Mouse (Mus musculus) CH12.LX (cell line): ENCODE measurements at regions not wholly inside any gene's neighbourhood (a gene's known extent, or its start where the extent isn't known, plus 50 kb on each side); places are given as distances from the start of the nearest gene placed in this dataset.
A peak's percentile ranks its signal among the peaks of the same experiment; 100 is the strongest.

ENCODE experiments used
- DNase-seq: peaks from one replicate; pipeline ENCODE4 v3.0.0-alpha.2; 2013; ENCODE audit errors: extremely low read depth
- H3K27ac ChIP-seq: 2 replicates; pipeline ENCODE4 v1.5.1; 2012; ENCODE audit warnings: low read depth, mild to moderate bottlenecking, control low read depth, moderate library complexity; ENCODE audit not compliant: insufficient read depth
- H3K27me3 ChIP-seq: replicated peaks from 2 replicates; pipeline ENCODE3; 2012; ENCODE audit warnings: inconsistent platforms
- H3K36me3 ChIP-seq, 2 experiments: replicated peaks in 1 of 2; 2 replicates each; pipeline versions ENCODE3 to v1.6.1; 2012; ENCODE audit warnings: inconsistent platforms in 1 of 2, low read length in 1 of 2, mild to moderate bottlenecking in 1 of 2, mixed read lengths in 1 of 2, moderate library complexity in 1 of 2; ENCODE audit not compliant: control insufficient read depth in 1 of 2, insufficient read depth in 1 of 2
- H3K4me1 ChIP-seq, 2 experiments: 2 replicates each; pipeline ENCODE4 v1.6.1; 2012; ENCODE audit warnings: inconsistent platforms in 1 of 2, moderate library complexity in 1 of 2; ENCODE audit not compliant: insufficient read depth in 2 of 2, control insufficient read depth in 1 of 2
- H3K4me2 ChIP-seq: 2 replicates; pipeline ENCODE4 v1.6.1; 2012; ENCODE audit warnings: low read depth, mild to moderate bottlenecking, control low read depth; ENCODE audit not compliant: poor library complexity, insufficient read depth, severe bottlenecking
- H3K4me3 ChIP-seq, 3 experiments: fragments of 150-350 bp in 1 of 3; sonication (generic) in 1 of 3; replicated peaks in 1 of 3; 2 replicates each; pipeline versions ENCODE3 to v1.5.1; 2011 to 2012; ENCODE audit warnings: low read depth in 2 of 3, low read length in 2 of 3, mild to moderate bottlenecking in 2 of 3, moderate library complexity in 2 of 3, control low read depth in 1 of 3, improper control_type of control experiment in 1 of 3, inconsistent platforms in 1 of 3, mixed read lengths in 1 of 3; ENCODE audit not compliant: poor library complexity in 1 of 3
- H3K79me2 ChIP-seq: replicated peaks from 2 replicates; pipeline ENCODE4 v1.6.1; 2012; ENCODE audit warnings: mild to moderate bottlenecking, moderate library complexity; ENCODE audit not compliant: control insufficient read depth, poor library complexity, insufficient read depth, severe bottlenecking; ENCODE audit errors: extremely low read depth
- H3K9ac ChIP-seq: 2 replicates; pipeline ENCODE4 v1.6.1; 2012; ENCODE audit warnings: low read depth, mild to moderate bottlenecking, control low read depth, moderate library complexity; ENCODE audit not compliant: insufficient read depth
- H3K9me3 ChIP-seq: replicated peaks from 2 replicates; pipeline ENCODE3; 2012; ENCODE audit warnings: low read length, inconsistent platforms, mixed read lengths
- BHLHE40 ChIP-seq: IDR thresholded peaks from 2 replicates; pipeline ENCODE4 v1.6.1; 2011; ENCODE audit warnings: mild to moderate bottlenecking, low read depth, low read length, improper control_type of control experiment
- CHD1 ChIP-seq: IDR thresholded peaks from 2 replicates; pipeline ENCODE4 v1.6.1; 2012; ENCODE audit warnings: low read depth, low read length, improper control_type of control experiment, inconsistent platforms
- E2F4 ChIP-seq: IDR thresholded peaks from 2 replicates; pipeline ENCODE4 v1.6.1; 2011; ENCODE audit warnings: low read depth, low read length, improper control_type of control experiment; ENCODE audit not compliant: insufficient replicate concordance
- EP300 ChIP-seq: IDR thresholded peaks from 2 replicates; pipeline ENCODE4 v1.6.1; 2011; ENCODE audit warnings: low read length, improper control_type of control experiment
- ETS1 ChIP-seq: conservative IDR thresholded peaks from 2 replicates; pipeline ENCODE4 v1.6.1; 2012; ENCODE audit warnings: low read depth, mild to moderate bottlenecking, inconsistent platforms, low read length, improper control_type of control experiment, moderate library complexity
- IRF4 ChIP-seq: IDR thresholded peaks from 2 replicates; pipeline ENCODE4 v1.6.1; 2014; ENCODE audit warnings: low read depth, mild to moderate bottlenecking, inconsistent platforms, low read length, improper control_type of control experiment
- JUN ChIP-seq: IDR thresholded peaks from 2 replicates; pipeline ENCODE4 v1.6.1; 2011; ENCODE audit warnings: low read depth, mild to moderate bottlenecking, low read length, improper control_type of control experiment, moderate library complexity; ENCODE audit not compliant: insufficient read depth
- MAFK ChIP-seq: IDR thresholded peaks from 2 replicates; pipeline ENCODE4 v1.6.1; 2011; ENCODE audit warnings: low read length, improper control_type of control experiment; ENCODE audit not compliant: insufficient replicate concordance
- MAX ChIP-seq: IDR thresholded peaks from 2 replicates; pipeline ENCODE4 v1.6.1; 2011; ENCODE audit warnings: low read length, improper control_type of control experiment
- MXI1 ChIP-seq: IDR thresholded peaks from 2 replicates; pipeline ENCODE4 v1.6.1; 2011; ENCODE audit warnings: mild to moderate bottlenecking, low read depth, low read length, improper control_type of control experiment
- NELFE ChIP-seq: IDR thresholded peaks from 2 replicates; pipeline ENCODE4 v1.6.1; 2011; ENCODE audit warnings: low read depth, low read length, improper control_type of control experiment
- NRF1 ChIP-seq: IDR thresholded peaks from 2 replicates; pipeline ENCODE4 v1.6.1; 2014; ENCODE audit warnings: low read depth, mild to moderate bottlenecking, inconsistent platforms, low read length, improper control_type of control experiment, moderate library complexity
- POLR2A ChIP-seq: IDR thresholded peaks from 2 replicates; pipeline ENCODE4 v1.6.1; 2011; ENCODE audit warnings: low read depth, mild to moderate bottlenecking, improper control_type of control experiment, low read length
- POLR2AphosphoS2 ChIP-seq: IDR thresholded peaks from 2 replicates; pipeline ENCODE4 v1.6.1; 2011; ENCODE audit warnings: low read depth, low read length, improper control_type of control experiment
- RAD21 ChIP-seq: IDR thresholded peaks from 2 replicates; pipeline ENCODE4 v1.6.1; 2011; ENCODE audit warnings: low read depth, mild to moderate bottlenecking, low read length, improper control_type of control experiment, moderate library complexity
- SIN3A ChIP-seq: IDR thresholded peaks from 2 replicates; pipeline ENCODE4 v1.6.1; 2012; ENCODE audit warnings: low read length, improper control_type of control experiment, inconsistent platforms
- SMC3 ChIP-seq: IDR thresholded peaks from 2 replicates; pipeline ENCODE4 v1.6.1; 2011; ENCODE audit warnings: low read depth, low read length, improper control_type of control experiment
- TCF12 ChIP-seq: IDR thresholded peaks from 2 replicates; pipeline ENCODE4 v1.6.1; 2014; ENCODE audit warnings: low read depth, mild to moderate bottlenecking, inconsistent platforms, low read length, improper control_type of control experiment
- UBTF ChIP-seq: IDR thresholded peaks from 2 replicates; pipeline ENCODE4 v1.6.1; 2012; ENCODE audit warnings: low read depth, mild to moderate bottlenecking, inconsistent platforms, low read length, improper control_type of control experiment, moderate library complexity
- USF2 ChIP-seq: conservative IDR thresholded peaks from 2 replicates; pipeline ENCODE4 v1.6.1; 2011; ENCODE audit warnings: low read depth, low read length, improper control_type of control experiment
- ZKSCAN1 ChIP-seq: IDR thresholded peaks from 2 replicates; pipeline ENCODE4 v1.6.1; 2012; ENCODE audit warnings: low read depth, inconsistent platforms, low read length, improper control_type of control experiment, borderline replicate concordance
- ZMIZ1 ChIP-seq: IDR thresholded peaks from 2 replicates; pipeline ENCODE4 v1.6.1; 2012; ENCODE audit warnings: low read depth, mild to moderate bottlenecking, inconsistent platforms, low read length, improper control_type of control experiment
- ZNF384 ChIP-seq: IDR thresholded peaks from 2 replicates; pipeline ENCODE4 v1.6.1; 2012; ENCODE audit warnings: low read depth, low read length, improper control_type of control experiment, inconsistent platforms
- dilution Hi-C: fragments of 300-500 bp; cut with MboI; formaldehyde crosslinking; loops from 2 replicates; pipeline ENCODE4 v1.14.3; 2020; ENCODE audit warnings: low sequenced_read_pairs; ENCODE audit not compliant: extremely low pct_unique_long_range_greater_than_20kb, extremely low pct_ligation_motif_present
- in situ Hi-C: fragments of 300-500 bp; cut with MboI; formaldehyde crosslinking; loops from 3 replicates; pipeline ENCODE4 v1.14.3; 2019; ENCODE audit warnings: low sequenced_read_pairs, low pct_ligation_motif_present, low pct_unique_long_range_greater_than_20kb, mixed read lengths

- Histone ChIP-seq H3K9ac (no peak overlapping the region), H3K4me1 (peaks cover 11 to 21% of the 10 kb centered on the region in 2 experiments), H3K4me3 (no peak overlapping the region), H3K27me3 (no peaks in the 10 kb centered on the region), H3K79me2 (no peaks in the 10 kb centered on the region), H3K36me3 (no peaks in the 10 kb centered on the region), H3K4me2 (no peak overlapping the region), H3K27ac (no peak overlapping the region), H3K9me3 (no peaks in the 10 kb centered on the region)
- dilution Hi-C loops: no loop called here
- no peak for DNase-seq
- no peak for TF ChIP-seq TCF12
- TF ChIP-seq ZMIZ1: no peak
- in situ Hi-C loops: loop anchor here (10.0 kb wide), 1 partner anchor 235 kb away; no protein-coding TSS in a partner anchor
These were observed 58.7 kb upstream of the Ubash3b start for GRCm38 (mm10) chr9:41220105-41220669.

GRCm38 (mm10) chr9:41218702-41219101, 57.2 kb upstream of the Ubash3b start:
- no peak for DNase-seq
- H3K27ac ChIP-seq: no peak overlapping the region
- H3K9me3 ChIP-seq: no peaks in the 10 kb centered on the region
- no peak overlapping the region for H3K4me3 ChIP-seq
- H3K36me3 ChIP-seq: no peaks in the 10 kb centered on the region
- H3K79me2 ChIP-seq: no peaks in the 10 kb centered on the region
- H3K9ac ChIP-seq: no peak overlapping the region
- no peaks in the 10 kb centered on the region for H3K27me3 ChIP-seq
- H3K4me2 ChIP-seq: peak overlapping the region; percentile 69; the same call in 1 of the 2 replicates
- dilution Hi-C loops (no loop called here), in situ Hi-C loops (no loop called here)
- H3K4me1 ChIP-seq: peaks cover 11 to 21% of the 10 kb centered on the region in 2 experiments
- TF ChIP-seq EP300: peak; percentile 40; the same call in 1 of the 2 replicates
- no peak for TF ChIP-seq SMC3

GRCm38 (mm10) chr9:41216248-41216647, 54.8 kb upstream of the Ubash3b start:
- Histone ChIP-seq H3K36me3 (no peaks in the 10 kb centered on the region), H3K27ac (no peak overlapping the region), H3K9ac (no peak overlapping the region), H3K79me2 (no peaks in the 10 kb centered on the region), H3K4me3 (no peak overlapping the region), H3K27me3 (no peaks in the 10 kb centered on the region), H3K9me3 (no peaks in the 10 kb centered on the region), H3K4me1 (peaks cover 8 to 33% of the 10 kb centered on the region in 2 experiments), H3K4me2 (no peak overlapping the region)
- TF ChIP-seq USF2 (no peak), ZNF384 (no peak), IRF4 (no peak), UBTF (no peak), NRF1 (no peak), E2F4 (no peak), ZKSCAN1 (no peak), POLR2A (no peak), MXI1 (no peak), JUN (no peak), MAFK (no peak), TCF12 (no peak), CHD1 (no peak), ETS1 (no peak), RAD21 (no peak), MAX (no peak), SIN3A (no peak), POLR2AphosphoS2 (no peak), NELFE (no peak), BHLHE40 (no peak)
- DNase-seq: no peak
- dilution Hi-C loops: no loop called here
- in situ Hi-C loops: no loop called here
